Mouse (Mus musculus) gonadal fat pad, adult 2 months (tissue): ENCODE results near the gene Ccdc134. TPM values are rescaled to one million over a fixed set of nuclear protein-coding genes. Genes with fewer than 3 reads are reported as not detected.

Experiments used
- DNase-seq: peaks from one replicate; pipeline ENCODE4 v3.0.0-alpha.2; 2012; ENCODE audit warnings: low read depth
- polyA plus RNA-seq: library from polyadenylated mRNA; depleted of rRNA; stranded (reverse); fragments of >200 nt; gene quantifications from 2 replicates; pipeline ENCODE4 v1.2.3, GENCODE M21; 2012

Gene Ccdc134
- polyA plus RNA-seq, 1 experiment: 16.5 TPM

DNA sequence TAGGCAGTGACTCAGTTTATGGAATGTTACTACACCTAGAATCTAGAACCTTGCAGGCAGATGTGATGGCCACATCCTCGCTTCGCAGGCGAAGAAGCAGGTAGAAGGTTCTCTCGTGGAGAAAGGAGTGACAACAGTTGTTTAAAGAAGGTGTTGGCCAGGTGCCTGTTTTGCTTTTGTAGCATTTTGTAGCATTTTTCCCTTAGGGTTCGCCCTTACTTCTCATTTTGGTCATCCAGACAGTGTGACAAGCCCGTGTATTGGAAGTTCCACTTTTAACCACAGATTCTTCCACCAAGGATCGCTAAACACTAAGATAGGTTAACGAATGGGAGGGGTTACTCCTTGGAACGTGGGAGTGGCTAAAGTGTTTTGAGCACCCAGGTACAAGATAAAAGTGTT, 20.8 kb downstream of the Ccdc134 start:
- DNase-seq: no peak

DNA sequence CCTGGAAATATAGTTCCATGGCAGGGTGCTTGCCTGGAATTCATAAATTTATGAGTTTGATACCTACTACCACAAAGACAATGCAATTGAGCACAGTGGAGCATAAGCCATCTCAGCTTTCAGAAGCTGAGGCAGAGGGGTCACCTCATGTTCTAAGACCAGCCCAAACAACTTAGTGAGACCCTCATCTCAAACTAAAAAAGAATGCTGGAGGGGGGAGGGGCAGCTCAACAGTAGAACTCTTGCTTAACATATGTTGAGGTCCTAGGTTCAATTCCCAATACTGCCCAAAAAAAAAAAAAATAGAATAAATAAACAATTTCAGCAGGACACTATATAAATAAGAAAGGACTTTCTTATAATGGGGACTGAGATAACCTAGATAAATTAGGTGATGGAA, 22.3 kb downstream of the Ccdc134 start:
- DNase-seq: no peak

DNA sequence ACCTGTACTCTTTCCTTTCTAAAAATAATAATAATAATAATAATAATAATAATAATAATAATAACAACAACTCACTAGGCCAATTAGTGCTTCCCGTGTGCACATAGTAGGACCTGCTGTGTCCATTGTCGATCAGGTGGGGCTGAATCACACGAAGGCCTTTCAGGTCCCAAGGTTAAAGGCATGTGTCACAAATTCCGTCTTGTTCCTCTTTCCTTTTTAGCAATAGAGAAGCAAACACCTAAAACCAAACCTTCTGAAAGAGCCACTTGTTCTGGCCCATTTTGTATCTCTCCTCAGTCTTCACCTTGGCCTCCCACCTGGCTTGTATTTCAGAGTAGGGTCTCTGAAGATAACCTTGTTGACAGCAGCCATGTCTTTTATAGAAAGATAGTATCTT, 23.5 kb downstream of the Ccdc134 start:
- DNase-seq: no peak

DNA sequence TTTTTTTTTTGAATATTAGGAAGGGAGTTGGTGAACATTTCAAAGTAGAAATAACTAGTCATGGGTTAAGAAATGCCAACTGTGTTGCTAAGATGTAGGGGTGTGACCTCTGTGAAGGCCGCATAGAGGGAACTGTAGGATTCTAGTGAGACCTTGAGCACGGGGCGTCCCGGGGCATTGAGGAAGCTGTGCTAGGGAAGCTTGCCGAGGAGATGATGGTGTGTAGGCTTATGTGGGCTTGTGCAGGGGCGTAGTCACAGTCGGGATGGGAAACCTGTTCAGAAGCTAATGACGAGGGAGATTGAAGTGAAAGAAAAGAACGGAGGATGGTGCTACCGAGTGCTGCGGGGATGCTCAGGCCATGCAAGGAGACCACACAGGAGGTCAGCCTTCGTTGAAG, 24.3 kb downstream of the Ccdc134 start:
- DNase-seq: no peak

DNA sequence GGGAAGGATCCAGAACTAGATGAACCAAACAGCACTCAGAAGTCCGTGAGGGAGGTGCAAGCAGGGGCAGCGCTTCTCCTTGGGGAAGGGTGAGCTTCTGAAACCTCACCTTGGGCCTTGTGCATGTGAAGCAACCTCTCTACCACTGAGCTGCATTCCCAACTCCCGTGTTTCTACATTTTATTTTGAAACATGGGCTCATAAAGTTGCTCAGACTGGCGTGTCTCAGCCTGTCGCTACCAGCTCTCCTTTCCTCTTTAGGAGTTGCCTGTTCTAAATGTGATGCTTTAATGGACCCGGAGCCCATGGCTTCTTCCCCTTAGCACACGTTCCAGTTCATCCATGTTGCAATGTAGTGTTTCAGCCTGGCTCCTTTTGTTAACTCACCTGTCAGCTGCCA, 24.7 kb downstream of the Ccdc134 start:
- no peak for DNase-seq

DNA sequence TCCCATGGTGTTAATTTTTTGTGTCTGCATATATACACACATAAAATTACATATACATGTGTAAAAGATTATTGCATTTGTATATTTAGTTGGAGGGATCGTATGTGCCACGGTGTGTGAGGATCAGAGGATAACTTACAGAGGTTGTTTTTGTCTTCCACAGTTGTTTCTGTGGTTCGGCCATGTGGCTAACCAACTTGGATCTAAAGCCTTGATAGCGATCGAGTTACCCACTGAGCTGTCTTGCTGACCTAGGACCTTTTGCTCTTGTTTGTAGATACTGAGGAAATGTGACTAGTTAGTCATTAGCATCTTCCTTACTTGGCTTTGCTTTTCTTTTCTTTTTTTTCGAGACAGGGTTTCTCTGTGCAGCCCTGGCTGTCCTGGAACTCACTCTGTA, 28.6 kb downstream of the Ccdc134 start:
- no peak for DNase-seq

DNA sequence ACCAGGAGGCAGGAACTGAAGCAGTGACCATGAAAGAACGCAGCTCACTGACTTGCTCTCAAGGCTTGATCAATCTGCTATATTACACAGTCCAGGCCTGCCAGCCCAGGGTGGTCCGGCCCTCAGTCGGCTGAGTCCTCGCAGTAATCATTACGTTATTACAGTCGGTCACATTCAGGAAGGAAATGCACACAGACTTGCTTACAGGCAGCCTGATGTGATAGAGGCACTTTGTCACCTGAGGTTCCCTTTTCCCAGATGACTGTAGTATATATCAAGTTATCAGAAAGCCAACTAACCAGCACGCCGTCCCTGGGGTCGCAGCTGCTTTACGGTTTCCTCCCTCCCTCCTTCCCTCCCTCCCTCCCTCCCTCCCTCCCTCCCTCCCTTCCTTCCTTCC, 29.2 kb downstream of the Ccdc134 start:
- DNase-seq: no peak

DNA sequence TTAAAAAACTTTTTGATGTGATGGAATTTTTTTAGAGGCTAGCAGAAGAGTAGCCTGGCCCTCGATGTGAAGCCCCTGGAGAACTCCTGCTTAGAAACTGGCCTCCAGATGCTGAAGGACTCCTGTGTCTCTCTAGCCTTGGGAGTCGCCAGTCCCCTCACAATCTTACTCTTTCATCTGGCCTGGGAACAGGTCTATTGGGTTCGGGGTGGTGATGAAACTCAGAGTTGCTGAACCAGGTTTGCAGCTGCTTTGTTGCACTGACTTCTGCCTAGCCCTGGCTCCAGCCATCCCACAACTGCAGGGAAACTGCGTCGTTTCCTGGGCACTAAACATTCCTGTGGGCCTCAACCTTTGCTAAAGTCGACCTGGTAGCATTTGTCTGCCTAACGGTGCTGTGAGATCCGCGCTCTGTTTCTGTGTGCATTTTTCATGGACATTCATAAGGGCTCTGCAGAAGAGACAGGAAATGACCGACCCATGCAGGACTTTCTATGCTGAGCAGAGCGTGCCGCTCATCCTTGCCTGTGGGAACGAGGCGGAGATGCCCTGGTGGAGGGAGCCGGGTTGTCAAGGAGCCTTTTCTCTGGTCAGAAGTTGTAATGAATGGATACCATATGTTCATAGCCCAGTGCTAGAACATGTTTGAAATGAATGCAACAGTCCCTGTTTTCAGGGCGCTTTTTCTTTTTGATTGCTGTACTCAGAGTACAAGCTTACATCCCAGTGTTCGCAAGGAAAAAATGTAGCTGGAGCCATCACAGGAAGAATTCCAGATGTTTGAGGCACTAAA, 30.7 kb downstream of the Ccdc134 start:
- DNase-seq: no peak

DNA sequence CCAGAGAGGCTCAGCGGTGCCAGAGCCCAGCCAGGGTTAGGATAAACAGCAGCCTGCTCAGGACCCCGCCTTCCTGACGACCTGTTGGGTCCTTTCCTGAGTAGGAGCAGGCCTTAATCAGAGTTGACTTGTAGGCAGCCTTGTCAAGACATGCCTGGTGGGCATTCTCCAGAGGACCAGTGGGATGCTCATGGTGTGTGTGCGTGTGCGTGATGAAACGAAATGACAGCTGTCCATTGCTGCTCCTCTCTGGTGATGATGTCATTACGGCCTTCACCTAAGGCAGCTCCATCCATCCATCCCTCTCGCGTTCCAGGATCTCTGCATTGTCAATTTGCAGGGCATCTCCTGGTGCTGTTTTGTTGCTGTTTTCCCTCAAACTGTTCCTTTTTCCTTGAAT, 31.7 kb downstream of the Ccdc134 start:
- DNase-seq: no peak

DNA sequence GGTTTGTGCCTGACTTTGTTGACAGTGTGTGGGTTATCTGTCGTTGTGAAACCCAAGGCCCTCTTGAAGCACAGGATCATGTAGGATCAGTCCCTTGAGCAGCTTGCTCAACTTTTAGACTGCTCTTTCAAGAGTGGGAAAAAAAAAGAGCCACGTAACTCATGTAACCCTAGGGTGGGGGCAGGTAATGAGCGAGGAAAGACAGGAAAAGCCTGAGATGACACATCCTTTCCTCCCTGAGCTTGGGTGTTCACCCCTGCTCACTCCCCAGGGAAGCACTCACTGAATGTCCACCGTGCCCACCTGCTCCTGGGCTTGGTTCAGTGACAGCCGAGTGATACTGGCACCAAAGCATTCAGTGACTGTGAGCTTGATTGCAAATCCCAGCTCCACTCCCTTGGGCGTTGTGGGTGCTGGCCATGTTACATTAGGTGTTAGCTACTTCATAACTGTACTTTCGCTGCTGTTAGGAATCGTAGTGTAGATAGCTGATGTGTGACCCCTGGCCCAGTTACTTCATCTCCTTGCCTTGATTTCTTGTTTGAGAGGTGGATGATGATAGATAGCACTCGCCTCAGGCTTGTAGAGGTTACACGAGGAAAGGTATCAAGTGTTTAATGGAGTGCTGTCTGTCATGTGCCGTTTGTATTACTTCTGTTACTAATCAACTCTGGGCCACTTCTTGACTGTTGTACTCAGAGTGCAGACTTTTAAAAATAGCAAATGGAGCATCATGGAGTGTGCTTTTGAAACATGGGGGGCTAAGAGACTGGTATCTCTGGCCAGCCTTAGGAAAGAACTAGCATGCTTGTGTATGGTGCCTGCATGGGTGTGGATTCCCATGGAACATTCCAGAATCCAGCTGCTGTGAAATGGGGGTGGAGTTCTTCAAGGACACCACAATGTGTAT, 33.3 kb downstream of the Ccdc134 start:
- DNase-seq: peak; percentile 97

DNA sequence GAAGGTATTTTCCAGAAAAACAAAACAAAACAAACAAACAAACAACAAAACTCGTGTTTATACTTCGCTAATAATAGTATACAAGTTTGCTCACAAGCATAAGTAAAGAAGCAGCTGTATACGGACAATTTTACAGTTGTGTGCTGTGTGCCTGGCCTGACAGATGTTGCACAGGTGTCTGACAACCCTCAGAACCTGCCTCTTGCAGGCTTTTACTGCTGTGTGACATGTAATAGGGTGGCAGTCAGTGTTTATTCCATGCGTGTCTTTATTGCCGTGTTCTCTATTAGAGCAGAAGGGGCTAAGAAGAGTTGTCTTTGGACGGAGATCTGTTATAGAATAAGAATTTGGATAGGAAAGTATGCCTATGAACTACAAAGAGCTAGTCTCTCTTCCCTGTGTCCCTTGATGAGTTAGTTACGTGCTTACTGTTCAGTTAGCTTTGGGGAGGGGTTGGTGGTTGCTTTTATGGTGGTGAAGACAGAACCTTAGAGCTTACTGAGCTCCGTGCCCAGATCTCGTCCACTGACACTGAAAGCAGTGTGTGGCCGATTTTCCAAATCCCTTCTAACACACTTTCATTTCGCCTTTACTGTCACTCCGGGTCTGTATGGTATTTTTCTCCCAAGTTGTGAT, 34.4 kb downstream of the Ccdc134 start:
- DNase-seq: no peak

DNA sequence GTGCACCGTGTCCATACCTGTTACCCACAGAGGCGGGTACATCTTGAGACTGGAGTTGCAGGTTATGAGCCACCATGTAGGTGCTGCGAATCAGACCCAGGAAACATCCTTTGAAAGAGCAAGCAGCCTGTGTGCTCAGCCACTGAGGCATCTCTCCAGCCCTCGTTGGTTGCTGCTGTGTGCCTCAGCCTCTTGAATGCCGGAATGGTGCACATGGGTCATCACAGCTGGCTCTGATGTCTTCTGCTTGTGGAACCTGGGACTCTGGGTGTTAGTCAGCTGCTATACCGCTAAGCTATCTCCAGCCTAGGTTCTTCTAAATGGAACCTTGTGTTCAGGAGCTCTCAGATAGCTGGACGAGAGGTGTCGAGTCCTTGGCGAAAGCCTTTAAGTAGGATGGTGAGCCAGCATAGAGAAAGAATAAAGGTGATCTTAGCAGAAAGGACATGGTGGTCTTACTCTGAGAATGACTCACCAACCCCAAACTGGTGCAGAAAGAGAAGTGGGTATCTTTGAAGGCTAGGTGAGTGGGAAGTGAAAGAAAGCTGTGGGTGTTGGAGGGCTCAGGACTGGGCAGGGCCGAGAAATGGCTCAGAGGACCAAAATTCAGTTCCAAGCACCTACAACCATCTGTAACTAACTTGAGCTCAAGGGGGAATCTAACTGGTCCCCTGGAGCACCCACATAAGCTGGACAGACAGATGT, 35.8 kb downstream of the Ccdc134 start:
- no peak for DNase-seq

DNA sequence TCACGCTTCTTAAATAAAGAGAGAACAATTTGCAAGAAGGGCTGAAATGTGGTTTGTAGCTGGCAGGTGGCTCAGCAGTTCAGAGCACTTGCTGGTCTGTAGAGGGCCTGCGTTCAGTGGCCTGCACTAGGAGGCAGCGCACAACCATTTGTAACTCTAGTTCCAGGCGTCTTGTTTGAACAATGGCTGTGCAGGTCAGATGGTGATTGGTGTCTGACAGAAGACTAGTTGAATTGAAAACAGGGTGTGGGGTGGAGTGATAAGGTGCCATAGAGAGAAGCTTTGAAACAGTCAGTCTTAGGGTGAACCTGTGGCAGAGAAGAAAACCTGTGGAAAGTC, 36.3 kb downstream of the Ccdc134 start:
- no peak for DNase-seq

DNA sequence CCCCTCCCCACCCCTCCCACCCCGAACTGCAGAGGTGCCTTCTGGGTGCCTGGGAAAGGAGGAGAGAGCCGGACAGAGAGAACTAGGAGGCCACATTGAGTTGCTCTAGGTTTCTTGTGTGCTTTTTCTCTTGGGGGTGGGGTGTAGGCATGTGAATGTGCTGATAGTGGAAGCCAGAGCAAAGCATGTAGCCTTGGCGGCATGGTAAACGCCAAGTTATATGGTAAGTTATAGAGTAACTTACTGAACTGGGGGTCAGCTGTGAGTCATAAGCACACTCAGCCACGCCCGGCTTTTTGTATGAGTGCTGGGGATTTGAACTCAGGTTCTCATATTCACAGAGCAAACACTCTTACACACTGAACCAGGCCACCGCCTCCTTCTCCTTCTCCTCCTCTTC, 36.8 kb downstream of the Ccdc134 start:
- DNase-seq: no peak

DNA sequence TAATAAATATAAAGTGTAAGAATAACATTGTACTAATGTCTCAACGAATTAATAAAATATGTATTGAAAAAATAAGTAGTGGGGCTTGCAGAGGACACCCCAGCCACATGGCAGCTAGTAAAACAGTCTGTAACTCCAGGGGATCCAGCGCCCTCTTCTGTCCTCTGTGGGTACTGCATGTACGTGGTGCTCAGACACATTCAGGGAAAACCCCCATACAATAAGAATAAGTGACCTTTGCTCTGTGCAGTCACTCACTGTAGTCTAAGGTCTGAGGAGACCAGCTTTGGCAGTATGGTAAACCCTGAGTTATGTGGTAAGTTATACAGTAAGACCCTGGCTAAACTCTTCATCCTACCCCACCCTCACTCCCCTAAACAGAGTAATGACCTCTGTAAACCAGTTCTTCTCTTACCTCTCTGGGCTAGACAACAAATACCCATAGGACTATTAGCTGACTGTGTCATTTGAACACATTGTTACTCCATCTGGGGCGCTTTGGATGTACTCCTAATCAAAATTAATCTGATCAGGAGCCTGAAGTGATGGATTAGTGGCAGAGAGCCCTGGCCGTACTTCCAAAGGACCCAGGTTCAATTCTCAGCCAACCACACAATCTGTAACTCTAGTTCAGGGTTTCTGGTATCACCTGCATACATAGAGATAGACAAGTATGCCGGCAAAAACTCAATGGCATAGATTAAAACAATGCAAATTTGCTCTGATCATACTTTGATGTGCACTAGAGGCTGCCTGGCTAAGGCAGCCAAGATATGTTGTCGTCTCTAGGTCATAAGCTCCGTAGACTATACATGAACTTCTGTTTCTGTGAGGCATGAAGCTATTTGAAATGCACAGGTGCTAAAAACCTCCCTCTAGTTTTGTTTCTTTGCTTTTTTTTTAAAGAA, 37.9 kb downstream of the Ccdc134 start:
- DNase-seq: no peak

DNA sequence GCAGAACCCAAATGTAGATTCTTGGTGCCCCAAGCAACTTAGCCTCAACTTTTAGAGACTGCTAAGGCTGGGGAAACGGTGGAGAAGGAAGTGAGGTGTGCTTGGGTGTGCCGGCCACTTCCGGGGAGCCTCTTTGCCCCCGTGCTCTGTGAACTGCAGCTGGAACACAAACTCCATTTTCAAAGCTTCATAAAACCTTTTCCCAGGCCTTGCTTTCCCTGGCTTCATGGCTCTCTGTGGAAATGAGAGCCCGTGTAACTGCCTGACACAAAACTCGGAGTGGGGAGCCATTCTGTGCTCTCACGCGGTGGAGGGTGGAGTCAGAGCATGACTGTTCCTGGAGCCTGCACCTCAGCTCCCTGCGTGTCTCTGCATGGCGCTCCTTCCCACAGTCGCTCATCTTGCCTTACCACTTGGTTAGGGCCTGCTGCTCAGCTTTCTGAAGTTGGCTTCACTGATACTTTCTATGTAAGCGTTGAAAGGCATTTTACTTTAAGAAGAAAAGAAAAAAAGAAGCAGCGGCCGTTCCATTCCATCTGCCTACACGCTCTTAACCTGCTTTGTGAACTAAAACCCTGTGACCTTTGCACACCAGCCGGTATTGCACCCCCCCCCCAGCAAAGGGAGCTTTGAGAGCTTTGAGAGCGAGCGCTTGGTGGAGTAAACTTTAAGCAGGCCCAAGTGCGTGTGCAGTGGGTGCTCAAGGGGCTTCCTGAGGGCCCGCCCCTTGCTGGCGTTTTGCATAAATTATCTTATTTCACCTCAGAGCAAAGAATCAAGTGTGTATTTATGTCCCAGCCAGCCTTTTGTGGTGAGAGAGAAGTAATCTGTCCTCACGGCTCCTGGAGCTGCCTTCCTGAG, 38.7 kb downstream of the Ccdc134 start:
- DNase-seq: no peak

DNA sequence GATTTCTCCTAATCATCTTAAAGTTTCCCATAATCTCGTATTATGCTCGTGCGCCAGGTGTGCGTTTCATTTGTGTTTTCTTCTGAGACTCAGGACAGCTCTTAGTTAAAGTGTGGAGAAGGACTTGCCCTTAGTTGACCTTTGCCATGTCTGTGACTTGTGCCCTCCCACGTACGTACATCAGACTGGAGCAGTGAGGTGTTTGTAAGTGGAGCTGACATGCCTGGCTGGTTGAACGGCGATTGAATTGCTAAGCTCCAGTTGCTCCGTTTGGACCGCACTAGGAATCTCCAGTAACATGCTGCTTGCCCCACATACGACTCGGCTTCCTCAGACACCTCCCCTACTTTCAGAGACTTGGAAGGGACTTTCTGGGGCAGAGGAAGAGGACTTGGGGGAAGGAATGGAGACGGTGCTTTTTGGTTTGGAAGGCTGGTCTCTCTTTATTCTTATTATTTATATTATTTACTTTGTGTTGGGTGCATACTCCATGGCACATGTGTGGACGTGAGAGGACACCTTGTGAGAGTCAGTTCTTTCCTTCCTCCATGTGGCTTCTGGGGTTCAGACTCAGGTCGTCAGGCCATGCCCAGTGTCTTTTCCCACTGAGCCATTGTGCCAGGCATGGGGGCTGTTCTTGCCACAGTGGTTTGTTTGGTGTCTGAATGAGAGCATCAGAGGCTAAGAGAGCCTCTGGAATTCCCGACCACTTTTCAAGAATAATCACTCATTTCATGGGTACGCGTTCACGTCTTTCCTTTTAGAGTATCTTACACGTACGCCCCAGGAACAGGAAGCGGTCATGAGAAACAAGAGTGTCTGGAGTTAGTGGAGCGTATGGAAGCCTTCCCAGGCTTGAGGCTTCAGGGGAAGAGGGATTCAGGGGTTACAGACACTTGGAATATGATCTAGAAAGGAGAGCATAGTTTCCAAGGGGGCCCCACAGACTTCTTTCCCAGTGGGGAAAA, 39.8 kb downstream of the Ccdc134 start:
- no peak for DNase-seq

DNA sequence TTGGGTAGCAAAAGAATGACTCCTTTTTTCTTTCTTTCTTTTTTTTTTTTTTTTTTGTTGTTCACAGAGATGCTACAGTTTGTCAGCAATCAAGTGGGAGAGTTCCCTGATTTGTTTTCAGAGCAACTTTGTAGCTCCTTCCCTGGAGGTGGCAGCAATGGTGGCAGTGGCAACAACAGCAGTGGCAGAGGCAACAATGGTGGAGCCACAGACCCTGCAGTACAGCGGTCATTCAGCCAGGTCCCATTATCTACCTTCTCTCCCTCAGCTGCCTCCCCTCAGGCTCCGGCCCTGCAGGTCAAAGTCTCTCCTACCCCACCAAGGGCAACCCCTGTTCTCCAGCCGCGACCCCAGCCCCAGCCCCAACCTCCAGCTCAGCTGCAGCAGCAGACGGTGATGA, 41.9 kb downstream of the Ccdc134 start:
- DNase-seq: no peak
